Mouse (Mus musculus): ENCODE results near the gene Hs6st3. TPM values are rescaled to one million over a fixed set of nuclear protein-coding genes. Genes with fewer than 3 reads are reported as not detected.
"Not testable (repeated sequence)": the region's sequence is repeated elsewhere in the genome, so short reads cannot be mapped to it uniquely, and the experiment has no call there.

Hs6st3 gene
- total RNA-seq, 2 experiments from 2014 or later, result not detected

- intact Hi-C loops (cut with DNase I; ENCODE audit: low total_unique reads), result no loop called here
- no peak for DNase-seq
Measured at GRCm38 (mm10) chr14:119585069-119585468, 446.9 kb downstream of the Hs6st3 start.

GRCm38 (mm10) chr14:119587365-119587764 lies 449.2 kb downstream of the Hs6st3 start:
- DNase-seq; intact Hi-C loops (cut with DNase I; ENCODE audit: low total_unique reads): not testable (repeated sequence)

GRCm38 (mm10) chr14:119604327-119604726 lies 466.2 kb downstream of the Hs6st3 start:
- DNase-seq, result no peak
- intact Hi-C loops (cut with DNase I; ENCODE audit: low total_unique reads), result no loop called here

GRCm38 (mm10) chr14:119612793-119613192 lies 474.7 kb downstream of the Hs6st3 start:
- DNase-seq, result no peak
- intact Hi-C loops (cut with DNase I; ENCODE audit: low total_unique reads), result no loop called here

GRCm38 (mm10) chr14:119629127-119629526 lies 491.0 kb downstream of the Hs6st3 start:
- intact Hi-C loops (cut with DNase I; ENCODE audit: low total_unique reads), result no loop called here
- no peak for DNase-seq

GRCm38 (mm10) chr14:119633090-119633489 lies 494.9 kb downstream of the Hs6st3 start:
- intact Hi-C loops (cut with DNase I; ENCODE audit: low total_unique reads), result no loop called here
- DNase-seq, result no peak

GRCm38 (mm10) chr14:119633626-119634025 lies 495.5 kb downstream of the Hs6st3 start:
- no peak for DNase-seq
- intact Hi-C loops (cut with DNase I; ENCODE audit: low total_unique reads), result no loop called here

- intact Hi-C loops (cut with DNase I; ENCODE audit: low total_unique reads), result no loop called here
- DNase-seq, result no peak
Measured at GRCm38 (mm10) chr14:119642874-119643273, 504.7 kb downstream of the Hs6st3 start.

- intact Hi-C loops (cut with DNase I; ENCODE audit: low total_unique reads), result no loop called here
Measured at GRCm38 (mm10) chr14:119643840-119644239, 505.7 kb downstream of the Hs6st3 start.

GRCm38 (mm10) chr14:119656936-119657335 lies 518.8 kb downstream of the Hs6st3 start:
- no peak for DNase-seq
- intact Hi-C loops (cut with DNase I; ENCODE audit: low total_unique reads), result no loop called here

More at GRCm38 (mm10) chr14:119643840-119644239, 505.7 kb downstream of the Hs6st3 start:
- no peak for DNase-seq

GRCm38 (mm10) chr14:119665741-119666141 lies 527.6 kb downstream of the Hs6st3 start:
- no peak for DNase-seq
- intact Hi-C loops (cut with DNase I; ENCODE audit: low total_unique reads), result no loop called here

- intact Hi-C loops (cut with DNase I; ENCODE audit: low total_unique reads), result no loop called here
- no peak for DNase-seq
Measured at GRCm38 (mm10) chr14:119667421-119667820, 529.3 kb downstream of the Hs6st3 start.

GRCm38 (mm10) chr14:119670836-119671587 lies 532.9 kb downstream of the Hs6st3 start:
- intact Hi-C loops (cut with DNase I; ENCODE audit: low total_unique reads), result no loop called here
- no peak for DNase-seq

GRCm38 (mm10) chr14:119678574-119678973 lies 540.4 kb downstream of the Hs6st3 start:
- intact Hi-C loops (cut with DNase I; ENCODE audit: low total_unique reads), result no loop called here

GRCm38 (mm10) chr14:119680052-119680451 lies 541.9 kb downstream of the Hs6st3 start:
- intact Hi-C loops (cut with DNase I; ENCODE audit: low total_unique reads), result no loop called here
- no peak for DNase-seq

More at GRCm38 (mm10) chr14:119678574-119678973, 540.4 kb downstream of the Hs6st3 start:
- DNase-seq, result no peak

GRCm38 (mm10) chr14:119687885-119688284 lies 549.7 kb downstream of the Hs6st3 start:
- DNase-seq, result no peak
- intact Hi-C loops (cut with DNase I; ENCODE audit: low total_unique reads), result no loop called here

GRCm38 (mm10) chr14:119699982-119700381 lies 561.8 kb downstream of the Hs6st3 start:
- no peak for DNase-seq
- intact Hi-C loops (cut with DNase I; ENCODE audit: low total_unique reads), result no loop called here

GRCm38 (mm10) chr14:119714712-119715111 lies 576.6 kb downstream of the Hs6st3 start:
- intact Hi-C loops (cut with DNase I; ENCODE audit: low total_unique reads), result no loop called here
- DNase-seq, result no peak

- DNase-seq, result no peak
- intact Hi-C loops (cut with DNase I; ENCODE audit: low total_unique reads), result no loop called here
Measured at GRCm38 (mm10) chr14:119717323-119717722, 579.2 kb downstream of the Hs6st3 start.

GRCm38 (mm10) chr14:119725102-119725501 lies 587.0 kb downstream of the Hs6st3 start:
- intact Hi-C loops (cut with DNase I; ENCODE audit: low total_unique reads), result no loop called here
- DNase-seq, result no peak

GRCm38 (mm10) chr14:119731436-119732080 lies 593.4 kb downstream of the Hs6st3 start:
- no peak for DNase-seq
- intact Hi-C loops (cut with DNase I; ENCODE audit: low total_unique reads), result no loop called here

All from gastrocnemius, postnatal 14 days (tissue).